Mouse (Mus musculus) ZHBTc4 (cell line): ENCODE results near the gene Kcnq2.
A peak's percentile ranks its signal among the peaks of the same experiment; 100 is the strongest.

Experiments used
- DNase-seq: peaks from one replicate; pipeline ENCODE4 v3.0.0-alpha.2; 2011; ENCODE audit warnings: low read depth, low spot score

Kcnq2 gene

GRCm38 (mm10) chr2:181104111-181104510, 31.0 kb downstream of the Kcnq2 start:
- DNase-seq, result no peak

GRCm38 (mm10) chr2:181102161-181102560, 32.9 kb downstream of the Kcnq2 start:
- peak; percentile 29 for DNase-seq

- no peak for DNase-seq
Measured at GRCm38 (mm10) chr2:181101626-181102025, 33.5 kb downstream of the Kcnq2 start.

- no peak for DNase-seq
Measured at GRCm38 (mm10) chr2:181100087-181100486, 35.0 kb downstream of the Kcnq2 start.

GRCm38 (mm10) chr2:181090123-181090522, 45.0 kb downstream of the Kcnq2 start:
- DNase-seq, result no peak

GRCm38 (mm10) chr2:181084997-181085396, 50.1 kb downstream of the Kcnq2 start:
- DNase-seq, result no peak

- no peak for DNase-seq
Measured at GRCm38 (mm10) chr2:181083945-181084344, 51.2 kb downstream of the Kcnq2 start.

GRCm38 (mm10) chr2:181080886-181081285, 54.2 kb downstream of the Kcnq2 start:
- peak; percentile 13 for DNase-seq

GRCm38 (mm10) chr2:181079518-181079917, 55.6 kb downstream of the Kcnq2 start:
- DNase-seq, result no peak

- DNase-seq, result no peak
Measured at GRCm38 (mm10) chr2:181078908-181079307, 56.2 kb downstream of the Kcnq2 start.

GRCm38 (mm10) chr2:181075501-181075900, 59.6 kb downstream of the Kcnq2 start:
- no peak for DNase-seq

GRCm38 (mm10) chr2:181072403-181072714, 62.7 kb downstream of the Kcnq2 start:
- no peak for DNase-seq

GRCm38 (mm10) chr2:181071706-181072402, 63.2 kb downstream of the Kcnq2 start:
- DNase-seq, result peak; percentile 87

- no peak for DNase-seq
Measured at GRCm38 (mm10) chr2:181070136-181070535, 65.0 kb downstream of the Kcnq2 start.

- DNase-seq, result no peak
Measured at GRCm38 (mm10) chr2:181068499-181068898, 66.6 kb downstream of the Kcnq2 start.

GRCm38 (mm10) chr2:181065827-181066226, 69.3 kb downstream of the Kcnq2 start:
- DNase-seq, result no peak

GRCm38 (mm10) chr2:181060127-181060526, 75.0 kb downstream of the Kcnq2 start:
- DNase-seq, result peak; percentile 76

GRCm38 (mm10) chr2:181058193-181058592, 76.9 kb downstream of the Kcnq2 start:
- DNase-seq, result no peak

- peak; percentile 43 for DNase-seq
Measured at GRCm38 (mm10) chr2:181057341-181057740, 77.8 kb downstream of the Kcnq2 start.

- DNase-seq, result no peak
Measured at GRCm38 (mm10) chr2:181052171-181052570, 82.9 kb downstream of the Kcnq2 start.

GRCm38 (mm10) chr2:181048986-181049385, 86.1 kb downstream of the Kcnq2 start:
- no peak for DNase-seq

GRCm38 (mm10) chr2:181048252-181048945, 86.7 kb downstream of the Kcnq2 start:
- DNase-seq, result no peak

GRCm38 (mm10) chr2:181044001-181044400, 91.1 kb downstream of the Kcnq2 start:
- DNase-seq, result no peak
